Mouse (Mus musculus) C2C12 (cell line): Measurements from ENCODE around the gene Ttll8.

Source experiments
- CEBPB ChIP-seq: IDR thresholded peaks from one replicate; pipeline ENCODE4 v1.6.1; 2011; ENCODE audit warnings: low read depth, mild to moderate bottlenecking, control low read depth, moderate library complexity
- CTCF ChIP-seq: IDR thresholded peaks from one replicate; pipeline ENCODE4 v1.5.1; 2011; ENCODE audit not compliant: control insufficient read depth, insufficient read depth, insufficient read length
- MAX ChIP-seq: IDR thresholded peaks from one replicate; pipeline ENCODE4 v1.6.1; 2011; ENCODE audit warnings: mild to moderate bottlenecking, control low read depth
- MYOD1 ChIP-seq: IDR thresholded peaks from one replicate; pipeline ENCODE4 v1.6.1; 2011; ENCODE audit warnings: low read depth; ENCODE audit not compliant: control insufficient read depth, insufficient read length
- MYOG ChIP-seq: IDR thresholded peaks from one replicate; pipeline ENCODE4 v1.6.1; 2011; ENCODE audit not compliant: control insufficient read depth, insufficient read length; ENCODE audit errors: extremely low read depth
- USF1 ChIP-seq: IDR thresholded peaks from one replicate; pipeline ENCODE4 v1.6.1; 2011; ENCODE audit warnings: low read depth, mild to moderate bottlenecking, control low read depth, moderate library complexity

GRCm38 (mm10) chr15:88874477-88874876 lies 79.7 kb downstream of the Ttll8 start:
- TF ChIP-seq CTCF (no peak), USF1 (peak; percentile 94), MAX (peak; percentile 82), MYOG (no peak), MYOD1 (no peak), CEBPB (no peak)
